Mouse (Mus musculus) heart, postnatal 10 days (tissue): Measurements from ENCODE around the gene Mapk3. TPM values are rescaled to one million over a fixed set of nuclear protein-coding genes. Genes with fewer than 3 reads are reported as not detected.
"Not testable (repeated sequence)": the region's sequence is repeated elsewhere in the genome, so short reads cannot be mapped to it uniquely, and the experiment has no call there.

Experiments
- DNase-seq, 2 experiments: peaks; one replicate each; pipeline ENCODE4 v3.0.0; 2021
- intact Hi-C: fragments of 180-260 bp; cut with DNase I; formaldehyde crosslinking; loops from one replicate; pipeline ENCODE4 v1.15.1; 2025
- total RNA-seq, 2 experiments: library from RNA; stranded (reverse); gene quantifications; 2 replicates each; pipeline ENCODE4 v1.2.3; 2021

Mapk3 gene
- 100 to 1,000 TPM in 1 of 2 experiments, 10 to 100 TPM in 1; 97.7 to 103 TPM for total RNA-seq

- peak; percentile 92 for DNase-seq
- intact Hi-C loops, result no loop called here
Measured at GRCm38 (mm10) chr7:126759050-126759671, at the start of gene Mapk3. Mapk3 (plus strand) TSS chr7:126759601.

DNA sequence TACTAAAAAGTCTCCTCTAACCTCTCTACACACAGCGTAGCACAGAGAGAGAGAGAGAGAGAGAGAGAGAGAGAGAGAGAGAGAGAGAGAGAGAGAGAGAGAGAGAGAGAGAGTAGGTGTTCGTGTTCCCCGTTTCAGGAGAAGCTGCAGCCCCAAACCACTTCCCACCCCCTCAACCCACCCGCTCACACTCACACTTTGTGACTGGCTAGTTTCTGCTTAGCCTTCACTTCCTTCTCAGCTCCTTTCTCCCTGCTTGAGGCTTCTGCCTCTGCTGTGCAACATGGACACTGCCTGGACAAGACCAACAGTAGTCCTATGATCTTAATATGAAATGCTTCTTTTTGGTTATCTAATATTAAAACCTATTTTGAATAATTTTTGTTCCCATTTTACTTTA, 49.1 kb upstream of the Mapk3 start:
- intact Hi-C loops, result no loop called here
- DNase-seq, result no peak

DNA sequence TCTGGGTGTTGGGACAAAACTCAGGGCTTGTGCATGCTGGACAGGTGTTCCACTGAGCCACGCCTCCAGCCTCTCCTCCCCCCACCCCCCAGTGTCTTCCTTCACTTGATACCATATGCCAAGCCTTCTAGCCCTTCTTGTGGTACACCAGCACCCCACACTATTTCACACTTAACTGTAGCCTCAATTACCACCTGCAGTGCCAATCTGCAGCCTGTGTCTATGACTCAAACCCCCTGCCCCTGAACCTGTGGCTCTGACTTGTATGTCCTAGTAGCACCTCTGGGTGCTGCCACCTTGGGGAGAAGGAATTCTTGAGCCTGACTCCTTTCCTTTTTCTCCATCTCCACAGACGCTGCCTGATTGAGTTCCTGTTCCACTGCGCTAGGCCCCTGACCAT, 47.5 kb upstream of the Mapk3 start:
- intact Hi-C loops, result no loop called here
- no peak for DNase-seq

DNA sequence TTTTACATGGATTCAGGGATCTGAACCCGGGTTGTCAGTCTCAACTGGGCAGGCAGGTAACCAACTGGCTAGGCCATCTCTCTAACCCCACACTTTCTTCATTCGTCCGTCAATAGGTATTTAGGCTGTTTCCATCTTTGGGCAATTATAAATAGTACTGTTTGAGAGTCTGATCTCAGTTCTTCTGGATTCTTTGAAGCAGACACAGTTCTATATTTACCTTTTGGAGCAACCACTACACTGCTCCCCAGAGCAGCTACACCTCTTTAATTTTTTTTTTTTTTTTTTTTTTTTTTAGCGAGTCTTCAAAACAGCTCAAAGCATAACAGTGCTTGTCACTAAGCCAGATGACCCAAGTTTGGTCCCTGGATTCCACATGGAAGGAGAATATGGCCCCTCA, 43.7 kb upstream of the Mapk3 start:
- no peak for DNase-seq
- intact Hi-C loops, result no loop called here

DNA sequence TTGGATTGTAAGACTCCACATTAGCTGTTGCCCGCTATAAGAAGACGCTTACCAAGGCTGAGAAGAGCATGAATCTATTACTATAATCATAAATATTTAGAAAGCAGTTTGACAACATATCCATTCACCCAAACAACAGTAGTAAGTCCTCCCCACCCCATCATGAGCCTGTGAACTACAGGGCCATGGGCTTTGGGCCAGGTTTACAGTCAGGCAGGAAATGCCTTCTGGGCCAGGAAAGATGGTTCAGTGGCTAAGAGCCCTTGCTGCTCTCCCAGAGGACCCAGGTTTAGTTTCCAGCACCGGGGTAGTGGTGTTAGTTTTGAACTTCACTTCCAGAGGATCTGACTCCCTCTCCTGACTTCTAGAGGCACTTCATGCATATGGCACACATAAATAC, 41.8 kb upstream of the Mapk3 start:
- no peak for DNase-seq
- intact Hi-C loops, result no loop called here

DNA sequence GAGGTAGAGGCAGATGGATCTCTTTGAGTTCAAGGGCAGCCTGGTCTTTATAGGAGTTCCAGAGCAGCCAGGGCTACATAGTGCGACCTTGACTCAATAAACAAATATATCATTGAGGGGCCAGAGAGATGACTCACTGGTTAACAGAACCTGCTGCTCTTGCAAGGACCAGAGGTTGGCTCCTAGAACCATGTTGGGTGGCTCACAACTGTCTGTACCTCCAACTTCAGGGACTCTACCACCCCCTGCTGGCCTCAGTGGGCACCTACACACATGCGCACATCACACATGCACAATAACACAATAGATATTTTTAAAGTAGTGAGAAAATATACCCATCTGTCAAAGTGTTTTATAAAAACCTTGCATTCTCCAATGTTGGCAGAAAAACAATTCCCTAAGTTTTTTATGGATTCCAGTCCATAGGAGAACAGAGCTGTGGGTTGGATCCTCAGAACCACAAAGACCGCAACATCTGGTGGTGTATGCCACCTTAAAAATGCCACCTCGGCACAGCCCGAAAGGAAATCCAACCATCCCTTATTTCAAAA, 40.5 kb upstream of the Mapk3 start:
- intact Hi-C loops, result no loop called here
- DNase-seq, result no peak

DNA sequence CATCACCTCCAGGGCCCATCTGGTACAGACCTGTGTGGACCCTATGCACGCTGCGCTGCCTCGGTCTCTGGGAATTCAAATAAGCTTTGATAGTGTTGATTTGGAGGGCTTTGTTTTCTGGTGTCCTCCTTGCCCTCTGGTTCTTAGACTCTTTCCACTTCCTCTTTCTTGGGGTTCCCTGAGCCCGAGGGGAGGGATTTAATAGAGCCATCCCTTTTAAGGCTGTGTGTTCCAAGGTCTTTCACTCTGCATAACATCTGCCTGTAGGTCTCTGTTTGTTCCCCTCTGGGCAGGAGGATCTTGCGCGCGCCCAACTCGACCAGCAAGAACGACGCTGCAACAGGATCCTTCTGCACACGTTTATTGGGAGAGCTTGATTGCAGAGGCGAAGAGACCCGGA, 37.8 kb upstream of the Mapk3 start:
- intact Hi-C loops, result no loop called here
- no peak for DNase-seq

DNA sequence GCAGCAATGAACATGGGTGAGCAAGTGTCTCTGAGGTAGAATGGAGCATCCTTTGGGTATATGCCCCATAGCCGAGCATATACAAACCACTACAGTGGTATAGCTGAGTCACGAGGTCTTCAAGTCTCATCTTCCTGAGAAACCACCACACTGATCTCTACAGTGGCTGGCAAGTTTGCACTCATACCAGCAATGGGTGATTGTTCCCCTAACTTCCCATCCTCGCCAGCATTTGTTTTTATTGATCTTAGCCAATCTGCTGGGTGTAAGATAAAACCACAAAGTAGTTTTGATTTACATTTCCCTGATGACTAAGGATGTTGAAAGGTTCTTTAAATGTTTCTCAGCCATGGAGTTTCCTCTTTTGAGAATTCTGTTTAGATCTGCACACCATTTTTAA, 34.3 kb upstream of the Mapk3 start:
- intact Hi-C loops, result no loop called here
- DNase-seq, result no peak

DNA sequence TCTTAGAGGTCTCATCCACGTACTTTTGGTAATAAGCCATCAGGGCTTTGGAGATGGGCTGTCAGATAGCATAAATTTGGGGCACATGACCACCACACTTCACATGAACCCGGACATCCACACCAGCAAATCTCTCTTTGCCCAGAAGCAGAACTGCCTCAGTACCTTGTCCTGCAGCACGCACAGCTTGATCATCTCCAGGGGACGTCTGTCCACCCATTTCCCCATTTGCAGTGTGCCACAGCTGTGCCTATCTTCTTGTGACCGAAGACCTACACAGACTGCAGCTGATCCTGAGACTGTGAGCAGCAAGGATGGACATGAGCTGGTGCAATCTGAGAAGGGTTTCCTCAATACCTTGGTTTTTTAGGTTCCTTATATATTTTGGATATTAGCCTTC, 33.7 kb upstream of the Mapk3 start:
- intact Hi-C loops, result no loop called here

GRCm38 (mm10) chr7:126730256-126730789, 29.1 kb upstream of the Mapk3 start:
- intact Hi-C loops, DNase-seq: not testable (repeated sequence)

More for the DNA sequence above, 33.7 kb upstream of the Mapk3 start:
- no peak for DNase-seq

DNA sequence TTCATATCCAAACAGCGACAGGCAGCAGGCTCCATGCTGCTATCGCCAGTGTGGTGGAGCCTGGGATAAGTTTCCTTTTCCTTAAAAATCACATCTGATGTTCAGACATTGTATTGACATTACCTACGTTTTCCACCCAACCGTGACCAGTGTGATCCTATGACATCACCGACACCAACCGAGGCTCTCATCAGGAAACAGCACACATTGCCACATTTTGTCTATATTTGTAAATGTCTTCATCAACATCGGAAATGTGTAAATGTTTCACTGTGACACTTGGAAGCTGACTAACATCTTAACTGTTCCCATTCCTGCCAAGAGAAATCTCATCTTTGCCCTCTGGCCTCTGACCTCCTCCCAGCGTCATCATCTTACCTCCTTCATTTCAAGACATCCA, 23.3 kb upstream of the Mapk3 start:
- intact Hi-C loops, result no loop called here
- no peak for DNase-seq

- intact Hi-C loops, result no loop called here
- DNase-seq, result no peak
Measured at GRCm38 (mm10) chr7:126739551-126739950, 19.9 kb upstream of the Mapk3 start.

DNA sequence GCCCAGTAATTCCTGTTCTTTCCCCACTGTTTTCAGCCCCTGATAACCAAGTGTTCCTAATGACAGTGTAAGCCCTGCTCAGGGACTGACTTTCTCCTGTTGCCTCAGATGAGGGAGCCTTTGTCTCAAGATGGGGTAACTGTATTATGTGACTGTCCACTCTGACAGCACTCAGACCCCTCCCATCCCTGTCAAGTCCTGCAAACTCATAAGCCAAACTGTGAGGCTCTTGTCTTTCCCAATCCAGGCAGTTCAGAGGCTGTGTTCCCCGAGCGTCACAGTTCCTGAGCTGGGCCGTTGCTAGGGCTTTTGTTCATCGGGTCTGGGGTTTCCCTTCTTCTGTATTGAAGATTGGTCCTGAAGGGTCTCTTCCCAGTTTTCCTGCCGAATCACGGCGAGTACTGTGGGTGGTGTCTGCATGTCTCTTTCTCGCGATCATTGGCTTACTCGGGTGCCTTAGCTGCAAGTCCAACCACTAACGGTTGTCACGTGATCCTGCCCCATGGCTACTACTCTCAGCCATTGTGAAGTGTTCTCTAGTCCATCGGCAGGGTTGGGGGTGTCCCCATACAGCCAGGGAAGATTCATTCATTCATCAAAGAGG, 19.2 kb upstream of the Mapk3 start:
- no peak for DNase-seq

DNA sequence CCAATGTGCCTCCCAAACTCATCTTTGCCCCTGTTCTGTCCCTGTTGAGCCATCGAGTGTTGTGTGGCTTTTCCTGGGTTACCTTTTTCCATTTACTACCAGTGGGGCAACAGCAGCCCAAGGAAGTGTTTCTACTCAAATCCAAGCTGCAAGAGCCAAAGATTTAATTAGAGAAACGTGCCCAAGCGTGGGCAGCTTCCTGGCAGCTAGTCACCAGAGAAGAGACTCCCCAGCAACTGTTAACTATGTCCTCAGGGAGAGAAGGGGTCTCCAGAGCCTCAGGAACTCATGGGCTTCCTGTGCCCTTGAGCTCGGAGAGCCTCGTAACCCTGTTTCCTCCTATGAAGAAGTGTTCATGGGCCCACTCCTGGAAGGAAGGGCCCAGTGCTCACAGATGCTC, 18.4 kb upstream of the Mapk3 start:
- no peak for DNase-seq
- intact Hi-C loops, result no loop called here

More for the DNA sequence above, 19.2 kb upstream of the Mapk3 start:
- intact Hi-C loops, result no loop called here

- DNase-seq, result no peak
- intact Hi-C loops, result no loop called here
Measured at GRCm38 (mm10) chr7:126741452-126741851, 17.9 kb upstream of the Mapk3 start.

- DNase-seq, result no peak
- intact Hi-C loops, result no loop called here
Measured at GRCm38 (mm10) chr7:126741964-126742482, 17.4 kb upstream of the Mapk3 start.

DNA sequence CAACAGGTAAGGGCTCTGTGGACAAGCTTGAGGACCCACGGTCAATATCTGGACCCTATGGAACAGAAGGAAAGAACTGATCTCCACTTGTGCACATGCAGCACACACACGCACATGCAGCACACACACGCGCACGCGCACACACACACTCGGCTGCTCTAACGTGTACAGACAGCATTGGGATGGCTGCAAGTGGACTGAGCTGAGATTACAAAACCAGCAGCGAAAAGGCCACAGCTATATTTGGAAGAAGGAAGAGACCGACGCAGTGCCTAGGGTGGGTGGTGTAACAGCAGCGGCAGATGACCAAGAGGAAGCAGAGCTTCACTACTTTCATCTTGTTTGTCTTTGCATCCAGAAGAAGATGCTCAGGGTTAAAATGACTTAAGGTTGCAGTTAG, 13.3 kb upstream of the Mapk3 start:
- intact Hi-C loops, result no loop called here
- DNase-seq, result no peak

DNA sequence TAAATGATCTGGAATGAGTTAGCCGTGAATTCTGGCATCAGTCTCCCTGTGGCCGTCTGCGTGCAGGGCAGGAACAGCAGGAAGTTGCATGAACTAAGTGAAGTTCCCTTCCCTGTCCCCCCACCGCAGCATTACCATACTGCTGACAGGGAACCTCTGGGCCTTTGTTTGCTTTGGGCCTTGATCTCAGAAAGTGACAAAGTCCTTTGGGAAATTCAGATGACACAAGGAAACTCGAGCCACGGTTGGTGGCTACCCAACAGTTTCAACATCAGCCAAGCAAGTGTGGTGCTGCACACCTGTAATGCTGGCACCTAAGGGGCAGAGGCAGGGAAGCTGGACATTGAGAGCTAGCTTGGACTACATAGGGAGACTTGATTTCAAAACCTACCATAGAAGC, 12.6 kb upstream of the Mapk3 start:
- DNase-seq, result peak in 1 of 2 experiments; percentile 19
- intact Hi-C loops, result no loop called here

GRCm38 (mm10) chr7:126748824-126749223, 10.6 kb upstream of the Mapk3 start:
- no peak for DNase-seq
- intact Hi-C loops, result no loop called here

DNA sequence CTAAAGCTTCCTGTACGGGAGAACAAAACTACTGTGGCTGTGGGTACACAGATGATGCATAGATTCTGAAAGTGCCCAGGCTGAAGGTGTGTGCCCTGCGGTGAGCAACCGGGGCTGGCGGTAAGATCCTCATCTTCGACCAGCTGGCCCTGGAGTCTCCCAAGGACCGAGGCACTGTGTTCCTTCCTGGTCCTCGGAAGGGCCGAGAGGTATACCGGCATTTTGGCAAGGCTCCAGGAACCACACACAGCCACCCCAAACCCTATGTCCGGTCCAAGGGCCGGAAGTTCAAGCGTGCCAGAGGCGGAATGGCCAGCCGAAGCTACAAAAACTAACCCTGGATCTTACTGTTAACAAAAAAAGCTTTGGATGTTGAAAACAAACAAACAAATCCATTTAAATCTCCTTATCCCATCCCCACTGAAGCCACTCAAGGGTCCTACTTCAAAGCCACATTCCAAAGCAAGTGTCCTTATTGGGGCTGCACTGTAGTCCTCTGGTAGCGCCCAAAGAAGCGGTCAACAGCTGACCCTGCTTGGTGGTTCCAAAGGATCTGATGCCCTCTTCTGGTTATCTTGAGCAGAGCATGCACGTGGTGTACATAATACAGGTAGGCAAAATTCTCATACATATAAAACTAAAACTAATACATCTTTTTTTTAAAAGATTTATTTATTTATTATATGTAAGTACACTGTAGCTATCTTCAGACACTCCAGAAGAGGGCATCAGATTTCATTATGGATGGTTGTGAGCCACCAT, 9.6 kb upstream of the Mapk3 start:
- intact Hi-C loops, result loop anchor here (5.0 kb wide), 1 partner anchor 363 kb away; no protein-coding TSS in a partner anchor

GRCm38 (mm10) chr7:126754866-126755265, 4.5 kb upstream of the Mapk3 start:
- intact Hi-C loops, result loop anchor here (5.0 kb wide), 1 partner anchor 357 kb away; no protein-coding TSS in a partner anchor
- DNase-seq, result peak; percentile 83 to 88

More for the DNA sequence above, 9.6 kb upstream of the Mapk3 start:
- no peak for DNase-seq
